Mouse (Mus musculus): ENCODE measurements at regions not wholly inside any gene's neighbourhood (a gene's known extent, or its start where the extent isn't known, plus 50 kb on each side); places are given as distances from the start of the nearest gene placed in this dataset.

- no peak overlapping the region for H3K9ac ChIP-seq (ENCODE audit: low read depth, poor library complexity, severe bottlenecking)
- TF ChIP-seq POLR2A (IDR thresholded peaks at IDR 0.05; ENCODE audit: insufficient read depth, low read length) (no peak), EP300 (IDR thresholded peaks at IDR 0.05; ENCODE audit: insufficient read depth, low read depth, low read length) (no peak), CTCF (IDR thresholded peaks at IDR 0.05; ENCODE audit: low read depth, low read length) (no peak)
- no peaks in the 10 kb centered on the region for H3K36me3 ChIP-seq (ENCODE audit: control insufficient read depth, insufficient read depth, low read length, poor library complexity, severe bottlenecking)
- H3K27me3 ChIP-seq (ENCODE audit: control insufficient read depth, insufficient read depth, low read length, poor library complexity, severe bottlenecking) = no peaks in the 10 kb centered on the region
- no peak overlapping the region for H3K27ac ChIP-seq (ENCODE audit: insufficient read depth, low read length)
- no peaks in the 10 kb centered on the region for H3K4me1 ChIP-seq (ENCODE audit: control insufficient read depth, insufficient read depth, low read length)
- no peaks in the 10 kb centered on the region for H3K9me3 ChIP-seq (replicated peaks; ENCODE audit: control insufficient read depth, insufficient read depth, low read length, poor library complexity, severe bottlenecking)
- no peak overlapping the region for H3K4me3 ChIP-seq (ENCODE audit: low read depth, low read length)
Measured at GRCm38 (mm10) chr4:94190940-94191339, 365.4 kb upstream of the Gm10306 start.

- no peak for TF ChIP-seq EP300 (IDR thresholded peaks at IDR 0.05; ENCODE audit: insufficient read depth, low read depth, low read length)
- TF ChIP-seq CTCF (IDR thresholded peaks at IDR 0.05; ENCODE audit: low read depth, low read length) = no peak
- no peak for TF ChIP-seq POLR2A (IDR thresholded peaks at IDR 0.05; ENCODE audit: insufficient read depth, low read length)
- H3K27ac ChIP-seq (ENCODE audit: insufficient read depth, low read length) = no peak overlapping the region
- no peaks in the 10 kb centered on the region for H3K4me1 ChIP-seq (ENCODE audit: control insufficient read depth, insufficient read depth, low read length)
- no peaks in the 10 kb centered on the region for H3K36me3 ChIP-seq (ENCODE audit: control insufficient read depth, insufficient read depth, low read length, poor library complexity, severe bottlenecking)
- no peaks in the 10 kb centered on the region for H3K9me3 ChIP-seq (replicated peaks; ENCODE audit: control insufficient read depth, insufficient read depth, low read length, poor library complexity, severe bottlenecking)
- no peak overlapping the region for H3K4me3 ChIP-seq (ENCODE audit: low read depth, low read length)
- no peak overlapping the region for H3K9ac ChIP-seq (ENCODE audit: low read depth, poor library complexity, severe bottlenecking)
- H3K27me3 ChIP-seq (ENCODE audit: control insufficient read depth, insufficient read depth, low read length, poor library complexity, severe bottlenecking) = no peaks in the 10 kb centered on the region
Measured at GRCm38 (mm10) chr4:94216265-94216664, 340.1 kb upstream of the Gm10306 start.

GRCm38 (mm10) chr4:94235650-94236206 lies 320.6 kb upstream of the Gm10306 start:
- Histone ChIP-seq H3K27ac (ENCODE audit: insufficient read depth, low read length) (no peak overlapping the region), H3K36me3 (ENCODE audit: control insufficient read depth, insufficient read depth, low read length, poor library complexity, severe bottlenecking) (no peaks in the 10 kb centered on the region), H3K4me1 (ENCODE audit: control insufficient read depth, insufficient read depth, low read length) (no peaks in the 10 kb centered on the region), H3K9ac (ENCODE audit: low read depth, poor library complexity, severe bottlenecking) (no peak overlapping the region), H3K4me3 (ENCODE audit: low read depth, low read length) (no peak overlapping the region), H3K9me3 (replicated peaks; ENCODE audit: control insufficient read depth, insufficient read depth, low read length, poor library complexity, severe bottlenecking) (no peaks in the 10 kb centered on the region), H3K27me3 (ENCODE audit: control insufficient read depth, insufficient read depth, low read length, poor library complexity, severe bottlenecking) (no peaks in the 10 kb centered on the region)
- TF ChIP-seq EP300 (IDR thresholded peaks at IDR 0.05; ENCODE audit: insufficient read depth, low read depth, low read length) = no peak
- no peak for TF ChIP-seq POLR2A (IDR thresholded peaks at IDR 0.05; ENCODE audit: insufficient read depth, low read length)
- no peak for TF ChIP-seq CTCF (IDR thresholded peaks at IDR 0.05; ENCODE audit: low read depth, low read length)

- H3K4me1 ChIP-seq (ENCODE audit: control insufficient read depth, insufficient read depth, low read length) = no peaks in the 10 kb centered on the region
- H3K4me3 ChIP-seq (ENCODE audit: low read depth, low read length) = no peak overlapping the region
- H3K9me3 ChIP-seq (replicated peaks; ENCODE audit: control insufficient read depth, insufficient read depth, low read length, poor library complexity, severe bottlenecking) = no peaks in the 10 kb centered on the region
- H3K36me3 ChIP-seq (ENCODE audit: control insufficient read depth, insufficient read depth, low read length, poor library complexity, severe bottlenecking) = no peaks in the 10 kb centered on the region
- H3K27ac ChIP-seq (ENCODE audit: insufficient read depth, low read length) = no peak overlapping the region
- H3K9ac ChIP-seq (ENCODE audit: low read depth, poor library complexity, severe bottlenecking) = no peak overlapping the region
- H3K27me3 ChIP-seq (ENCODE audit: control insufficient read depth, insufficient read depth, low read length, poor library complexity, severe bottlenecking) = no peaks in the 10 kb centered on the region
- no peak for TF ChIP-seq CTCF (IDR thresholded peaks at IDR 0.05; ENCODE audit: low read depth, low read length)
- TF ChIP-seq EP300 (IDR thresholded peaks at IDR 0.05; ENCODE audit: insufficient read depth, low read depth, low read length) = no peak
Measured at GRCm38 (mm10) chr4:94256026-94256425, 300.3 kb upstream of the Gm10306 start.

- no peaks in the 10 kb centered on the region for H3K36me3 ChIP-seq (ENCODE audit: control insufficient read depth, insufficient read depth, low read length, poor library complexity, severe bottlenecking)
- H3K27me3 ChIP-seq (ENCODE audit: control insufficient read depth, insufficient read depth, low read length, poor library complexity, severe bottlenecking) = no peaks in the 10 kb centered on the region
Measured at GRCm38 (mm10) chr4:94261136-94261535, 295.2 kb upstream of the Gm10306 start.

GRCm38 (mm10) chr4:94281732-94282131 lies 274.6 kb upstream of the Gm10306 start:
- no peak overlapping the region for H3K9ac ChIP-seq (ENCODE audit: low read depth, poor library complexity, severe bottlenecking)
- H3K9me3 ChIP-seq (replicated peaks; ENCODE audit: control insufficient read depth, insufficient read depth, low read length, poor library complexity, severe bottlenecking) = no peaks in the 10 kb centered on the region
- H3K36me3 ChIP-seq (ENCODE audit: control insufficient read depth, insufficient read depth, low read length, poor library complexity, severe bottlenecking) = no peaks in the 10 kb centered on the region
- H3K27me3 ChIP-seq (ENCODE audit: control insufficient read depth, insufficient read depth, low read length, poor library complexity, severe bottlenecking) = no peaks in the 10 kb centered on the region
- H3K4me3 ChIP-seq (ENCODE audit: low read depth, low read length) = no peak overlapping the region
- TF ChIP-seq POLR2A (IDR thresholded peaks at IDR 0.05; ENCODE audit: insufficient read depth, low read length) (no peak), EP300 (IDR thresholded peaks at IDR 0.05; ENCODE audit: insufficient read depth, low read depth, low read length) (no peak)
- H3K27ac ChIP-seq (ENCODE audit: insufficient read depth, low read length) = no peak overlapping the region
- no peaks in the 10 kb centered on the region for H3K4me1 ChIP-seq (ENCODE audit: control insufficient read depth, insufficient read depth, low read length)

More at GRCm38 (mm10) chr4:94261136-94261535, 295.2 kb upstream of the Gm10306 start:
- TF ChIP-seq CTCF (IDR thresholded peaks at IDR 0.05; ENCODE audit: low read depth, low read length) (no peak), EP300 (IDR thresholded peaks at IDR 0.05; ENCODE audit: insufficient read depth, low read depth, low read length) (no peak), POLR2A (IDR thresholded peaks at IDR 0.05; ENCODE audit: insufficient read depth, low read length) (no peak)
- no peaks in the 10 kb centered on the region for H3K4me1 ChIP-seq (ENCODE audit: control insufficient read depth, insufficient read depth, low read length)
- no peak overlapping the region for H3K27ac ChIP-seq (ENCODE audit: insufficient read depth, low read length)
- no peaks in the 10 kb centered on the region for H3K9me3 ChIP-seq (replicated peaks; ENCODE audit: control insufficient read depth, insufficient read depth, low read length, poor library complexity, severe bottlenecking)
- H3K9ac ChIP-seq (ENCODE audit: low read depth, poor library complexity, severe bottlenecking) = no peak overlapping the region
- no peak overlapping the region for H3K4me3 ChIP-seq (ENCODE audit: low read depth, low read length)

All from ES-Bruce4 (cell line).